Mouse (Mus musculus) embryonic facial prominence, embryonic 11.5 days (tissue): ENCODE measurements around the gene Ak6. TPM values are rescaled to one million over a fixed set of nuclear protein-coding genes. Genes with fewer than 3 reads are reported as not detected.

ENCODE experiments used
- ATAC-seq: fragments of 200-750 bp; cut with Nextera tagmentation; replicated peaks from 2 replicates; pipeline ENCODE4 v1.8.0; 2017; ENCODE audit warnings: low read depth; ENCODE audit not compliant: insufficient number of reproducible peaks, low FRiP score, low TSS enrichment
- DNase-seq: peaks from one replicate; pipeline ENCODE4 v3.0.0-alpha.2; 2015; ENCODE audit warnings: low spot score
- H3K27ac ChIP-seq: fragments of 300-500 bp; sonication (generic); replicated peaks from 2 replicates; pipeline ENCODE4 v1.5.1; 2014; ENCODE audit warnings: mild to moderate bottlenecking, low read depth, low read length, control low read depth
- H3K27me3 ChIP-seq: fragments of 300-500 bp; sonication (generic); 2 replicates; pipeline ENCODE4 v1.6.1; 2014; ENCODE audit warnings: mild to moderate bottlenecking, low read length, moderate library complexity, mixed read lengths; ENCODE audit not compliant: control insufficient read depth, insufficient read depth
- H3K36me3 ChIP-seq: fragments of 300-500 bp; sonication (generic); replicated peaks from 2 replicates; pipeline ENCODE4 v1.6.1; 2014; ENCODE audit warnings: low read depth, mild to moderate bottlenecking, low read length, moderate library complexity, mixed read lengths; ENCODE audit not compliant: control insufficient read depth, insufficient read depth
- H3K4me1 ChIP-seq: fragments of 300-500 bp; sonication (generic); 2 replicates; pipeline ENCODE4 v1.6.1; 2014; ENCODE audit warnings: low read length, mixed read lengths; ENCODE audit not compliant: control insufficient read depth, insufficient read depth
- H3K4me2 ChIP-seq: fragments of 300-500 bp; sonication (generic); 2 replicates; pipeline ENCODE4 v1.6.1; 2014; ENCODE audit warnings: low read depth, mild to moderate bottlenecking, control low read depth, low read length, moderate library complexity
- H3K4me3 ChIP-seq: fragments of 300-500 bp; sonication (generic); 2 replicates; pipeline ENCODE4 v1.5.1; 2014; ENCODE audit warnings: low read depth, low read length, control low read depth
- H3K9ac ChIP-seq: fragments of 300-500 bp; sonication (generic); replicated peaks from 2 replicates; pipeline ENCODE4 v1.6.1; 2014; ENCODE audit warnings: mild to moderate bottlenecking, control low read depth, low read length
- H3K9me3 ChIP-seq: fragments of 300-500 bp; sonication (generic); replicated peaks from 2 replicates; pipeline ENCODE4 v1.6.1; 2016; ENCODE audit warnings: mild to moderate bottlenecking, low read length, inconsistent platforms, mixed read lengths; ENCODE audit not compliant: control insufficient read depth
- WGBS: fragments of 180-500 bp; shearing (Covaris S2); extraction: QIAGEN DNeasy Blood & Tissue Kit; methylation state at CpG from one replicate; pipeline ENCODE4 v1.1.7; 2014; 5-methylcytosine and 5-hydroxymethylcytosine counted together
- polyA plus RNA-seq: library from polyadenylated mRNA; unstranded; fragments of >200 nt; fragmentation: Nextera tagmentation; extraction: Ambion mirVana; gene quantifications from 2 replicates; pipeline ENCODE4 v1.2.1, GENCODE M21; 2014

Ak6 gene
- polyA plus RNA-seq, 1 experiment from 2014 or later: 362 TPM

DNA sequence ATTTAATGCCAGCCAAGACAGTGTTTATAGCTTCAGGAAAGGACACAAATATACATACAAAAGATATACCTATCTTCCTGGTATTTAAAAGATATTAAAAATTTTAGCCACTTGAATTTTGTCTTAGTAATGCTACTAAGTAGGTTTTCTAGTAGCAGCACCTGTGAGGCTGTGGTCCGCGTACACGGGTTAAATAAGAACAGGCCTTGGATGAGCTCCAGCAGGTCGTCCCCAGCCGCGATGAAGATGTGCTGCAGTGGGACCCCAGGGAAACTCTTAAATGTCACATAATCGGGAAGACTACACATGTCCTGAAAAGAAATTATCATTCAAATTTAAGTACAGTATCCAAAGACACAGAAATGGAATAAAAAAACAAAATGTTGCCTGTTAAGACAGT, 55.4 kb downstream of the Ak6 start:
- ATAC-seq (no peak), DNase-seq (no peak)
- Histone ChIP-seq H3K36me3 (peaks cover 28% of the 10 kb centered on the region), H3K4me1 (no peaks in the 10 kb centered on the region), H3K27ac (no peak overlapping the region), H3K27me3 (no peaks in the 10 kb centered on the region), H3K4me2 (no peak overlapping the region), H3K9me3 (no peaks in the 10 kb centered on the region), H3K9ac (no peak overlapping the region), H3K4me3 (no peak overlapping the region)
- 97% methylated on average over 7 of the region's 7 CpGs for WGBS

DNA sequence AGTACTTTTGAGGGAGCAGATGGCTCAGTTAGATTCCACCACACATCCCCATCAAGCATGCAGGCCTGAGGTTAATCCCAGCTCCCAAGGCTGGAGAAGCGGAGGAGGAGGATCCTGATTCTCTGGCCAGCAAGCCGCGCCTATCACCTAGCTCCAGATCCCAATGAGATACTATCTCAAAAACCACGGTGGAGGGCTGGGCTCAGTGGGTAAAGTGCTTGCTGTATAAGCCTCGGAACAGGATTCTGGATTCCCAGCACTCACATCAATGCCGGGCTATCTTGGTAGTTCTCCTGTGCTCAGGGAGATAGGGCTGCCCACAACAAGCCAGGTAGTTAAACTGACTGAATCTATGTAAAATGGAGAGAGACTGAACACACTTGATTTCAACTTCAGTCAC, 64.7 kb downstream of the Ak6 start:
- Histone ChIP-seq H3K9me3 (no peaks in the 10 kb centered on the region), H3K27me3 (no peaks in the 10 kb centered on the region), H3K4me1 (no peaks in the 10 kb centered on the region), H3K27ac (no peak overlapping the region), H3K4me3 (no peak overlapping the region), H3K36me3 (no peaks in the 10 kb centered on the region; the same call in none of the 2 replicates), H3K4me2 (no peak overlapping the region), H3K9ac (no peak overlapping the region)
- DNase-seq: no peak
- 97% methylated on average over 6 of the region's 6 CpGs for WGBS
- no peak for ATAC-seq

Other genes with a start within 250 kb of the Ak6 start
- not detected in 2 replicates for gene Naip1, start 198.1 kb upstream of the Ak6 start, polyA plus RNA-seq
- 82.1 and 91.5 TPM in 2 replicates for gene Gtf2h2, start 158.4 kb upstream of the Ak6 start, polyA plus RNA-seq
- 6.7 and 7.5 TPM in 2 replicates for gene Ocln, start 98.3 kb upstream of the Ak6 start, polyA plus RNA-seq
- gene Marveld2, start 34.0 kb upstream of the Ak6 start, polyA plus RNA-seq: 5.6 TPM in 2 replicates
- 32.3 and 38.8 TPM in 2 replicates for gene Rad17, start 72 bp downstream of the Ak6 start, polyA plus RNA-seq
- 20.2 and 25.7 TPM in 2 replicates for gene Taf9, start 600 bp downstream of the Ak6 start, polyA plus RNA-seq
- gene Ccdc125, start 18.7 kb downstream of the Ak6 start, polyA plus RNA-seq: 4.0 and 4.1 TPM in 2 replicates
- 91.1 and 91.3 TPM in 2 replicates for gene Cdk7, start 80.0 kb downstream of the Ak6 start, polyA plus RNA-seq
- 123 and 129 TPM in 2 replicates for gene Mrps36, start 93.7 kb downstream of the Ak6 start, polyA plus RNA-seq
- 72.1 and 74.2 TPM in 2 replicates for gene Cenph, start 124.9 kb downstream of the Ak6 start, polyA plus RNA-seq
- gene Ccnb1, start 135.6 kb downstream of the Ak6 start, polyA plus RNA-seq: 388 and 419 TPM in 2 replicates
- gene Slc30a5, start 182.4 kb downstream of the Ak6 start, polyA plus RNA-seq: 53.7 and 62.0 TPM in 2 replicates